In genomic region chr10:43707011-43707410, GRCm38 (mm10) we compare ENCODE assay signal across 23 mouse cellular contexts.
A peak's percentile ranks its signal among the peaks of the same experiment; 100 is the strongest.
DNase-seq lines count a peak whose midpoint lies in the region; ATAC-seq and TF ChIP-seq lines count a peak whose summit lies in the region.
"Had no signal": no experiment of that assay in that cellular context is flagged by ENCODE, and none has a peak within 500 bp of the region (broad histone marks: within the 10 kb centered on the region; RNA-seq: fewer than 3 reads in every experiment).

No protein-coding gene starts in this region.

- no peak overlapping the region for H3K9ac ChIP-seq in midbrain, embryonic 11.5 days (ENCODE audit: low read length)
- no peak overlapping the region for H3K9ac ChIP-seq in midbrain, embryonic 14.5 days (replicated peaks; ENCODE audit: low read length)
- H3K9ac ChIP-seq: forebrain, embryonic 13.5 days; heart, embryonic 13.5 days; hindbrain, embryonic 15.5 days had no signal

- 70% methylated on average over 5 of the region's 5 CpGs for WGBS in kidney, adult 2 months
- WGBS in midbrain, embryonic 11.5 days, result 77% methylated on average over 5 of the region's 5 CpGs
- 76% methylated on average over 5 of the region's 5 CpGs for WGBS in midbrain, embryonic 14.5 days
- WGBS in embryonic facial prominence, embryonic 10.5 days, result 77% methylated on average over 5 of the region's 5 CpGs

- H3K9me3 ChIP-seq in midbrain, embryonic 11.5 days (ENCODE audit: control insufficient read depth, low read length), result no peaks in the 10 kb centered on the region
- no peaks in the 10 kb centered on the region for H3K9me3 ChIP-seq in midbrain, embryonic 14.5 days (ENCODE audit: control insufficient read depth, low read length)
- no peaks in the 10 kb centered on the region for H3K9me3 ChIP-seq in embryonic facial prominence, embryonic 10.5 days
- H3K9me3 ChIP-seq: forebrain, embryonic 10.5 days; forebrain, embryonic 13.5 days; heart, embryonic 10.5 days; hindbrain, embryonic 15.5 days had no signal

- no peak overlapping the region for H3K4me3 ChIP-seq in kidney, adult 2 months (ENCODE audit: insufficient read depth, low read depth, low read length)
- no peak overlapping the region for H3K4me3 ChIP-seq in midbrain, embryonic 11.5 days (ENCODE audit: low read depth, low read length)
- no peak overlapping the region for H3K4me3 ChIP-seq in midbrain, embryonic 14.5 days (replicated peaks; ENCODE audit: low read depth, low read length)
- H3K4me3 ChIP-seq in embryonic facial prominence, embryonic 10.5 days, result no peak overlapping the region
- H3K4me3 ChIP-seq: forebrain, embryonic 10.5 days; forebrain, embryonic 13.5 days; heart, adult 2 months; heart, embryonic 10.5 days; heart, embryonic 13.5 days; hindbrain, embryonic 15.5 days had no signal

- TF ChIP-seq CTCF in kidney, adult 2 months (conservative IDR thresholded peaks at IDR 0.05; ENCODE audit: insufficient read depth, insufficient read length, low read depth, low read length), result no peak

- H3K27ac ChIP-seq in kidney, adult 2 months (ENCODE audit: insufficient read depth, low read depth, low read length), result peak overlapping the region; percentile 56; the same call in 1 of the 2 replicates
- H3K27ac ChIP-seq in midbrain, embryonic 11.5 days (ENCODE audit: low read depth, low read length), result no peak overlapping the region
- H3K27ac ChIP-seq in midbrain, embryonic 14.5 days (replicated peaks; ENCODE audit: low read depth, low read length), result no peak overlapping the region
- H3K27ac ChIP-seq in embryonic facial prominence, embryonic 10.5 days (replicated peaks), result 0 out of 2 replicates have a peak overlapping the region, but pooled peaks have one; percentile 10
- H3K27ac ChIP-seq: forebrain, embryonic 10.5 days; forebrain, embryonic 13.5 days; heart, adult 2 months; heart, embryonic 10.5 days; heart, embryonic 13.5 days; hindbrain, embryonic 15.5 days had no signal

- no peak for ATAC-seq in midbrain, embryonic 11.5 days (ENCODE audit: low FRiP score)
- no peak for ATAC-seq in midbrain, embryonic 14.5 days (ENCODE audit: low FRiP score, low TSS enrichment)
- ATAC-seq: forebrain, embryonic 13.5 days; forebrain, embryonic 16.5 days had no signal

- H3K4me1 ChIP-seq in kidney, adult 2 months (ENCODE audit: control insufficient read depth, insufficient read depth, low read length), result peaks cover 10% of the 10 kb centered on the region; the same call in 1 of the 2 replicates
- H3K4me1 ChIP-seq in midbrain, embryonic 11.5 days (ENCODE audit: control insufficient read depth, insufficient read depth, low read length), result no peaks in the 10 kb centered on the region
- no peaks in the 10 kb centered on the region for H3K4me1 ChIP-seq in midbrain, embryonic 14.5 days (ENCODE audit: control insufficient read depth, insufficient read depth, low read length)
- peaks cover 15% of the 10 kb centered on the region for H3K4me1 ChIP-seq in embryonic facial prominence, embryonic 10.5 days
- H3K4me1 ChIP-seq: forebrain, embryonic 13.5 days; heart, embryonic 13.5 days; hindbrain, embryonic 15.5 days had no signal

- no peaks in the 10 kb centered on the region for H3K27me3 ChIP-seq in kidney, adult 2 months (replicated peaks; ENCODE audit: control insufficient read depth, insufficient read depth, low read length)
- H3K27me3 ChIP-seq in midbrain, embryonic 11.5 days (ENCODE audit: control insufficient read depth, insufficient read depth, low read length), result no peaks in the 10 kb centered on the region
- H3K27me3 ChIP-seq in midbrain, embryonic 14.5 days (ENCODE audit: control insufficient read depth, insufficient read depth, low read length), result no peaks in the 10 kb centered on the region
- peaks cover 10% of the 10 kb centered on the region; the same call in 1 of the 2 replicates for H3K27me3 ChIP-seq in embryonic facial prominence, embryonic 10.5 days (replicated peaks; ENCODE audit: low read depth, poor library complexity, severe bottlenecking)
- H3K27me3 ChIP-seq: forebrain, embryonic 13.5 days; hindbrain, embryonic 15.5 days had no signal

- TF ChIP-seq POLR2A in kidney, adult 2 months (IDR thresholded peaks at IDR 0.05; ENCODE audit: low read depth, low read length), result no peak

- no peak for DNase-seq in kidney, adult 2 months
- no peak for DNase-seq in kidney, postnatal 10 days
- peak; percentile 62 for DNase-seq in midbrain, embryonic 11.5 days (ENCODE audit: low spot score, missing footprints)
- DNase-seq in midbrain, embryonic 14.5 days, result no peak
- no peak for DNase-seq in embryonic facial prominence, embryonic 10.5 days (ENCODE audit: low spot score)
- DNase-seq in embryo, embryonic 11 days, result no peak
- DNase-seq: adrenal gland, adult 2 months; adrenal gland, postnatal 14 days; cerebellum, adult 11 months; cerebellum, adult 2 months; cerebellum, adult 9-11 months; cerebellum, postnatal 25 days; gastrocnemius, postnatal 10 days; gastrocnemius, postnatal 36 days; heart, adult 2 months; heart, postnatal 14 days; heart, postnatal 4 days had no signal

- no peaks in the 10 kb centered on the region for H3K36me3 ChIP-seq in kidney, adult 2 months (ENCODE audit: control insufficient read depth, insufficient read depth, low read length)
- H3K36me3 ChIP-seq in midbrain, embryonic 11.5 days (ENCODE audit: control insufficient read depth, insufficient read depth, low read length), result no peaks in the 10 kb centered on the region
- no peaks in the 10 kb centered on the region for H3K36me3 ChIP-seq in midbrain, embryonic 14.5 days (ENCODE audit: control insufficient read depth, insufficient read depth, low read length)
- no peaks in the 10 kb centered on the region for H3K36me3 ChIP-seq in embryonic facial prominence, embryonic 10.5 days (replicated peaks)
- H3K36me3 ChIP-seq: forebrain, embryonic 10.5 days; heart, embryonic 10.5 days; heart, embryonic 13.5 days; hindbrain, embryonic 15.5 days had no signal

- no peak overlapping the region for H3K4me2 ChIP-seq in midbrain, embryonic 11.5 days
- H3K4me2 ChIP-seq in midbrain, embryonic 14.5 days (ENCODE audit: low read length), result no peak overlapping the region
- H3K4me2 ChIP-seq: forebrain, embryonic 13.5 days; heart, embryonic 13.5 days; hindbrain, embryonic 15.5 days had no signal

Comparison
In these comparisons a context has a peak if more than half of its experiments do, and no peak if none do; other contexts are left out.
1. H3K27ac ChIP-seq: peak in kidney, adult 2 months (single experiment) and embryonic facial prominence, embryonic 10.5 days (single experiment); none in midbrain, embryonic 11.5 days (single experiment) and midbrain, embryonic 14.5 days (single experiment).